Mouse (Mus musculus): ENCODE measurements around the gene B230307C23Rik.

GRCm38 (mm10) chr16:98022657-98023345 is 25.7 kb downstream of the B230307C23Rik start:
- no peak for TF ChIP-seq GATA1 (IDR thresholded peaks at IDR 0.05; ENCODE audit: low read length)
- TF ChIP-seq TAL1 (IDR thresholded peaks at IDR 0.05; ENCODE audit: low read length), result no peak

Measured in erythroblast, embryonic 14.5 days (primary cell).